Comparison of ENCODE assay signal across 11 mouse cellular contexts in the genomic region with DNA sequence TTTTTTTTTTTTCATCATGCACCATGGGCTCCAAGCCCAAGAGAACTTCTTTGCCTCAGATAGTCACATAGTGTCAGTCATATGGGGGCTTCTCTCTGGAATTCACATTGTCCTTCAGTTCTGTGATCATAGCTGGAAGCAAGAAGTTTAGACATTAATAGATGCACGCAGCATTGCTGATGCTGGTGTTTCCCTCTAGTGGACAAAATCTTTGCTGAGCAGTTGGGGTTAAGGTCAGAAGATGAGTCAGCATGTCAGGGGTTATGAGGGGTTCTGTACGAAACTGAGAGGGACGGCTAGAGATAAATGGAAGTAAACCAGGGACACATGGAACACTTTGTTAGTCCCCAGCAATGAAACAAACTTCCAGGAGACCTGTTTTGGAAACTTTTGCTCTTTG.
A peak's percentile ranks its signal among the peaks of the same experiment; 100 is the strongest.
DNase-seq lines count a peak whose midpoint lies in the region; ATAC-seq and TF ChIP-seq lines count a peak whose summit lies in the region.
"Had no signal": no experiment of that assay in that cellular context is flagged by ENCODE, and none has a peak within 500 bp of the region (broad histone marks: within the 10 kb centered on the region; RNA-seq: fewer than 3 reads in every experiment).

No protein-coding gene starts in this region.

- no peak overlapping the region for H3K27ac ChIP-seq in lung, embryonic 14.5 days (ENCODE audit: low read depth)
- H3K27ac ChIP-seq in forebrain, embryonic 16.5 days (ENCODE audit: low read length): no peak overlapping the region
- H3K27ac ChIP-seq: limb, embryonic 10.5 days had no signal

- no peak overlapping the region for H3K4me2 ChIP-seq in lung, embryonic 14.5 days
- H3K4me2 ChIP-seq in forebrain, embryonic 16.5 days (ENCODE audit: low read length): no peak overlapping the region
- H3K4me2 ChIP-seq: heart, embryonic 13.5 days had no signal

- no peak overlapping the region for H3K4me3 ChIP-seq in lung, embryonic 14.5 days (ENCODE audit: low read depth, low read length)
- no peak overlapping the region for H3K4me3 ChIP-seq in forebrain, embryonic 16.5 days (replicated peaks; ENCODE audit: low read length)
- H3K4me3 ChIP-seq: heart, embryonic 13.5 days; limb, embryonic 10.5 days had no signal

- no peak for ATAC-seq in lung, embryonic 14.5 days (ENCODE audit: insufficient read depth)
- no peak for ATAC-seq in forebrain, embryonic 16.5 days

- no peaks in the 10 kb centered on the region for H3K27me3 ChIP-seq in lung, embryonic 14.5 days (ENCODE audit: insufficient read depth, low read length)
- H3K27me3 ChIP-seq in forebrain, embryonic 16.5 days (replicated peaks; ENCODE audit: control insufficient read depth, insufficient read depth, low read length): no peaks in the 10 kb centered on the region
- H3K27me3 ChIP-seq: heart, embryonic 13.5 days had no signal

- peak; percentile 62 for TF ChIP-seq CTCF in lung, embryonic 14.5 days (IDR thresholded peaks at IDR 0.05; ENCODE audit: low read depth)

- H3K9ac ChIP-seq in lung, embryonic 14.5 days: no peak overlapping the region
- H3K9ac ChIP-seq in forebrain, embryonic 16.5 days (replicated peaks; ENCODE audit: low read depth, low read length): no peak overlapping the region
- H3K9ac ChIP-seq: heart, embryonic 13.5 days had no signal

- peaks cover 12% of the 10 kb centered on the region for H3K4me1 ChIP-seq in lung, embryonic 14.5 days (ENCODE audit: insufficient read depth)
- peaks cover 5% of the 10 kb centered on the region for H3K4me1 ChIP-seq in forebrain, embryonic 16.5 days (replicated peaks; ENCODE audit: control insufficient read depth, insufficient read depth, low read length)

- no peaks in the 10 kb centered on the region for H3K9me3 ChIP-seq in lung, embryonic 14.5 days (ENCODE audit: low read depth, low read length)
- no peaks in the 10 kb centered on the region for H3K9me3 ChIP-seq in forebrain, embryonic 16.5 days (ENCODE audit: control insufficient read depth, low read length)
- H3K9me3 ChIP-seq: heart, embryonic 13.5 days; limb, embryonic 10.5 days had no signal

- peak; percentile 56 for DNase-seq in adrenal gland, postnatal 14 days
- DNase-seq in adrenal gland, postnatal 25 days: no peak
- DNase-seq in lung, embryonic 14.5 days: peak; percentile 51
- DNase-seq in lung, postnatal 4 days: no peak
- DNase-seq in c-Kit-positive CD71-negative TER-119-negative erythroid progenitor cells, embryonic 14.5 days (ENCODE audit: low read depth): peak; percentile 57
- DNase-seq in retina, postnatal 1 day: peak; percentile 32
- DNase-seq in urinary bladder, adult 18-20 months (ENCODE audit: low spot score in 2 of 2): no peak
- DNase-seq: right cerebral cortex, postnatal 14 days had no signal

- H3K36me3 ChIP-seq in lung, embryonic 14.5 days (ENCODE audit: insufficient read depth): no peaks in the 10 kb centered on the region
- no peaks in the 10 kb centered on the region for H3K36me3 ChIP-seq in forebrain, embryonic 16.5 days (ENCODE audit: control insufficient read depth, insufficient read depth)
- H3K36me3 ChIP-seq: heart, embryonic 13.5 days; limb, embryonic 10.5 days had no signal

- WGBS in lung, embryonic 14.5 days: 29% methylated on average over 3 of the region's 3 CpGs
- 67% methylated on average over 3 of the region's 3 CpGs for WGBS in forebrain, embryonic 16.5 days

Comparison
In these comparisons a context has a peak if more than half of its experiments do, and no peak if none do; other contexts are left out.
1. DNase-seq: peak in adrenal gland, postnatal 14 days (single experiment), lung, embryonic 14.5 days (single experiment), c-Kit-positive CD71-negative TER-119-negative erythroid progenitor cells, embryonic 14.5 days (single experiment) and retina, postnatal 1 day (single experiment); none in adrenal gland, postnatal 25 days (single experiment), lung, postnatal 4 days (0 of 2) and urinary bladder, adult 18-20 months (0 of 2).